Mouse (Mus musculus) adrenal gland, postnatal 36 days (tissue): Measurements from ENCODE around the gene Itm2b. TPM values are rescaled to one million over a fixed set of nuclear protein-coding genes. Genes with fewer than 3 reads are reported as not detected.

Experiments
- DNase-seq, 2 experiments: peaks; one replicate each; pipeline ENCODE4 v3.0.0; 2021; ENCODE audit warnings: mixed read lengths in 1 of 2
- long read RNA-seq, 2 experiments: library from polyadenylated mRNA; stranded (forward); transcript quantifications; one replicate each; pipeline ENCODE4 v2.0.0; 2021; ENCODE audit warnings: borderline sequencing depth in 2 of 2
- total RNA-seq, 2 experiments: library from RNA; stranded (reverse); gene quantifications; 2 replicates each; pipeline ENCODE4 v1.2.3; 2021

Gene Itm2b
- total RNA-seq, result 1,000 to 10,000 TPM in 1 of 2 experiments, 100 to 1,000 TPM in 1; 995 to 1,086 TPM
- long read RNA-seq, experiment 1, transcript Itm2b-202 (5 exons, 935 nt), result minor isoform, 20 of 2,097 reads
- long read RNA-seq, experiment 1, transcript Itm2b-201 (6 exons, 1,796 nt), result major isoform, 2,008 of 2,097 reads
- long read RNA-seq, experiment 1, partial matches to known transcripts, result 58 of 2,097 reads
- long read RNA-seq, experiment 1, other reads (novel, unspliced or antisense), result 11 of 2,097 reads
- long read RNA-seq, experiment 2, transcript Itm2b-201 (6 exons, 1,796 nt), result major isoform, 571 of 598 reads
- long read RNA-seq, experiment 2, partial matches to known transcripts, result 16 of 598 reads
- long read RNA-seq, experiment 2, other reads (novel, unspliced or antisense), result 7 of 598 reads

- peak; percentile 88 to 93 for DNase-seq
These were observed at the start of gene Itm2b for GRCm38 (mm10) chr14:73384913-73385719. Gene Itm2b (minus strand): TSS chr14:73385289.

- DNase-seq, result peak; percentile 65 to 66
These were observed 48.4 kb upstream of the Itm2b start for GRCm38 (mm10) chr14:73433487-73433886.

GRCm38 (mm10) chr14:73430571-73430970 lies 45.5 kb upstream of the Itm2b start:
- no peak for DNase-seq

- no peak for DNase-seq
These were observed 40.5 kb upstream of the Itm2b start for GRCm38 (mm10) chr14:73425571-73426041.

- DNase-seq, result no peak
These were observed 39.9 kb upstream of the Itm2b start for GRCm38 (mm10) chr14:73424961-73425360.

- DNase-seq, result no peak
These were observed 38.5 kb upstream of the Itm2b start for GRCm38 (mm10) chr14:73423542-73423941.

GRCm38 (mm10) chr14:73422621-73423020 lies 37.5 kb upstream of the Itm2b start:
- no peak for DNase-seq

- DNase-seq, result no peak
These were observed 36.5 kb upstream of the Itm2b start for GRCm38 (mm10) chr14:73421580-73421979.

GRCm38 (mm10) chr14:73420138-73420745 lies 35.2 kb upstream of the Itm2b start:
- DNase-seq, result no peak

- DNase-seq, result no peak
These were observed 31.4 kb upstream of the Itm2b start for GRCm38 (mm10) chr14:73416511-73416910.

GRCm38 (mm10) chr14:73415376-73416035 lies 30.4 kb upstream of the Itm2b start:
- DNase-seq, result no peak

GRCm38 (mm10) chr14:73411729-73412128 lies 26.6 kb upstream of the Itm2b start:
- no peak for DNase-seq

GRCm38 (mm10) chr14:73410083-73410482 lies 25.0 kb upstream of the Itm2b start:
- peak; percentile 8 to 36 for DNase-seq

- DNase-seq, result no peak
These were observed 23.2 kb upstream of the Itm2b start for GRCm38 (mm10) chr14:73408223-73408845.

GRCm38 (mm10) chr14:73404016-73404415 lies 18.9 kb upstream of the Itm2b start:
- DNase-seq, result no peak

- DNase-seq, result no peak
These were observed 18.3 kb upstream of the Itm2b start for GRCm38 (mm10) chr14:73403351-73403750.

GRCm38 (mm10) chr14:73402296-73403035 lies 17.4 kb upstream of the Itm2b start:
- no peak for DNase-seq

GRCm38 (mm10) chr14:73401408-73401807 lies 16.3 kb upstream of the Itm2b start:
- no peak for DNase-seq

- no peak for DNase-seq
These were observed 15.0 kb upstream of the Itm2b start for GRCm38 (mm10) chr14:73399866-73400618.

GRCm38 (mm10) chr14:73398367-73398996 lies 13.4 kb upstream of the Itm2b start:
- DNase-seq, result no peak
